Mouse (Mus musculus): ENCODE results near the gene Serpinh1.

Serpinh1 gene

DNA sequence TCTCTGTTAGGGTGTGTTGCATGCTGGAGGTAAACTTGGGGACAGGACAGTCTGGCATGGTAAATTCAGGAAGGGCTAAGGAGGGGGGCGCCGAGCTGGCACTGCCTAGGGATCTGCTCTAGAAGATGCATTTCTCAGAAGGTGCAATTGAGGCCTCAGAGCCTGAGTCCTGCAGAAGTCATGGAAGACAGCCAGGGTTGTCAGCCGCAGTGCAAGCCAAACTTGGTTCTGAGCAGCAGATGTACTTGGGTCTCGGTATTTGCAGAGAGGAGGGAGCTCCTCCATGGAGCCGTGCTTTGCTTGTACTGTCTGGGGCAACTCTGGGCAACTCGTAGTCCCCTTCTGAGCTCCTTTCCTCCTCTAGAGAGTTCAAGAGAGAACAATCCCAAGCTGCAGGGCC, 26.9 kb downstream of the Serpinh1 start:
- WGBS = 47% methylated on average over 6 of the region's 6 CpGs

DNA sequence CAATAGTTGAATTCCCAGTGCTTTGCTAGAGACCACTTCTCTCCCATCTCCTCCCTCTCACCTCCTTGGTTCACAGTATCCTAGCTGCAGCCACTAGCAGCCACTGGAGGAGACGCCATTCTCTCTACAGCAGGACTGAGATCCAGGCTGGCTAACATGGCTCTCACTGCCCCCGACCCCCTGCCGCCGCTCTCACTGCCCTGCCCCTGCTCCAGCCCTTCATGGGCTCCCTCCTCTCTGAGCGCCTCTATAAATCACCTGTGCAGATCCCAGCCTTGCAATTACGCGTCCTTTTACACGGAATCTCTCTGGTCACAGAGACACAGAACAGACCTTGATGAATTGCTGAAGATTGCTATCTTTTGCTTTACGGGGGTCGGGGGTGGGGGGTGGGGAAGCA, 28.2 kb downstream of the Serpinh1 start:
- WGBS = 60% methylated on average over 10 of the region's 10 CpGs

DNA sequence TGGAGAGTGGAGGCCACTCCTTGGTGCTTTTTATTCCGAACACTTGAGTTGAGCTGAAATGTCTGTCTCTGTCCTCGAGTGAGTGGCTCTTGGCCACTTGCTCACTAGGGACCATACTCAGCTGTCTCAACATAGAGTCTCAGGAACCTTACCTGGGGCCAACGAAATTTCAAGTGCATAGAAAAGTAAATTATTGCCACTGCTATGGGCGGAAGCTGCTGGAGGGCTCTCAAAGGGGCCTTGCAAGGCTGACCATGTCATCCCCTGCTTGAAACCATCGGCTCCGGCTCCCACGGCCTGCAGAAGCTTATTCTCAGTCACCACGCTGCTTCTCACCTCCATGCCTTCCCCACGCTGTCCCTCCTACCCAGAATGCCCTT, 29.7 kb downstream of the Serpinh1 start:
- WGBS = 79% methylated on average over 9 of the region's 9 CpGs

GRCm38 (mm10) chr7:99322691-99323320, 30.2 kb downstream of the Serpinh1 start:
- WGBS = 86% methylated on average over 6 of the region's 6 CpGs

- 64% methylated on average over 14 of the region's 14 CpGs for WGBS
Measured at GRCm38 (mm10) chr7:99320524-99320923, 32.5 kb downstream of the Serpinh1 start.

DNA sequence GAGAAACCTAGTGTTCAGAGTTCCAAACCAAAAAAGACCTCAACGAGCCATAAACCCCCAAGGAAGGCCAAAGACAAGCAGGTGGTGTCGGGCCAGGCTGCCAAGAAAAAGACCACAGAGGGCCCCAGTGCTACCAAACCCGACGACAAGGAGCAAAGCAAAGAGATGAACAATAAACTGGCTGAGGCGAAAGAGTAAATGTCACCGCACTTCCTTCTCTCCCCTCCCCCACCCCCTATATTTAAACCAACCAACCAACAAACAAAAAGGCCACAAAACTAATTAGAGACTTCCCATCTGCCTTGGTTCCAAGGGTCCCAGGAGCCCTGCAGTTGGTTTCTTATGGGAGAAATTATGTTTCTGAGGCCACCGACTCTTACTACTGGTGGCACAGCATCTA, 35.6 kb downstream of the Serpinh1 start:
- WGBS = 77% methylated on average over 7 of the region's 7 CpGs

DNA sequence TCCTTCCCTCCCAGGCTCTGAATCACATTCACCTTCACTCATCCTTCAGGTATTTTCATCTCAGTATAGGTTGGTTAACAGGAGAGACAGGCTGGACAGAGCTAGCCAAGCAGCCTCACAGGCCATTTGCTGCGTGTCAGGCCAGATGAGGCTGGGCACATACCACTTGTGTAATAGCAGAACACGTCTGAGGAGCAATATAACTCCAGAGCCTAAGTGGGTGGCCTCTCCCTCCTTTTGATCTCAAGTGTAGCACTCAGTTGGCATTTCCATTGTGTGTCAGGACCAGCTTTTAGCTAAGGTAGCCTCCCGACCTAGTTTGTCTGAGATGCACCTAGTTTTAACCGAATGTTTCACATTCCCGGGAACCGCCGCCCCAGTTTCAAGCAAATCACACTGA, 36.8 kb downstream of the Serpinh1 start:
- WGBS = 84% methylated on average over 7 of the region's 7 CpGs

- WGBS = 82% methylated on average over 4 of the region's 4 CpGs
Measured at GRCm38 (mm10) chr7:99314565-99314964, 38.5 kb downstream of the Serpinh1 start.

DNA sequence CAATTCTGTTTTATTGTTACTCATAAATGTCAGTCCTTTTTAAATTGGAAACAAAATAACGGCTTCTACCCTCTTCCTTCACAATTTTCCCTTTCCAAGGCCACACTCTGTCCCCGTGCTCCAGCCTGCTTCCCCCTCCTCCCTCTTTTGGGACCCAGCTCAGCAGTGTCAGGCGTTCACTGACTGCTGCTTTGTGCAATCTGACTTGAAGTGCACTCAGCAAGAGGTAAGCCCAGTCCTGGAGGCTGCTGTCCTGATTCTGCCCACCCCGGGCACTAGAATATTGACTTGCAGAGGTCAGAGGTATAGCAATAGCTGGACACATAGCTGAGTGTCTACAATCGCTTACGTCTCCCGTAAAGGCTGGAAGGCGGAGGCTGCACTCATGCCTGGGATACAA, 39.8 kb downstream of the Serpinh1 start:
- 76% methylated on average over 8 of the region's 8 CpGs for WGBS

DNA sequence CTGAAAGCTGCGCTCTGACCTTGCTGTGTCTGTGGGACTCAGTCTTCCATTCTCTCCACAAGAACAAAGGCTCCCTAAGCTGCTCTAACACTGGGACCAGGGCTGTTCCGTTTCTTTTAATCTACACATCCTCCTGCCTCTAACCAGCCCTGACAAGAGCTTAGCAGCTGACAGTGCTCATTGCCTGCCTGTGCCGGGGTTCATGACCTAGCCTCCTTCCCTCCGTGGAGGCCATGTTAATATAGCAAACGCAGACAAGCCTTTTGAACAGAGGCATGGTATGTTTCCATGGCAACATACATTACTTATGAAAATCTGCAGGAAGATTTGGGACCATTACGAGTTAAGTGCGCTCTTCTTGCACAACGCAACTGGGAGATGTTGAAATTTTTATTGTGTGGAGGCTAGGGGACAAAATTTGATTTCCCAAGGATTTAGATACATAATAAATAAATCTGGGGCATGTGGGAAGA, 40.3 kb downstream of the Serpinh1 start:
- 48% methylated on average over 8 of the region's 8 CpGs for WGBS

- 52% methylated on average over 4 of the region's 4 CpGs for WGBS
Measured at GRCm38 (mm10) chr7:99312058-99312457, 41.0 kb downstream of the Serpinh1 start.

GRCm38 (mm10) chr7:99311433-99311832, 41.6 kb downstream of the Serpinh1 start:
- WGBS = 55% methylated on average over 7 of the region's 7 CpGs

GRCm38 (mm10) chr7:99306640-99307039, 46.4 kb downstream of the Serpinh1 start:
- WGBS = 51% methylated on average over 3 of the region's 3 CpGs

DNA sequence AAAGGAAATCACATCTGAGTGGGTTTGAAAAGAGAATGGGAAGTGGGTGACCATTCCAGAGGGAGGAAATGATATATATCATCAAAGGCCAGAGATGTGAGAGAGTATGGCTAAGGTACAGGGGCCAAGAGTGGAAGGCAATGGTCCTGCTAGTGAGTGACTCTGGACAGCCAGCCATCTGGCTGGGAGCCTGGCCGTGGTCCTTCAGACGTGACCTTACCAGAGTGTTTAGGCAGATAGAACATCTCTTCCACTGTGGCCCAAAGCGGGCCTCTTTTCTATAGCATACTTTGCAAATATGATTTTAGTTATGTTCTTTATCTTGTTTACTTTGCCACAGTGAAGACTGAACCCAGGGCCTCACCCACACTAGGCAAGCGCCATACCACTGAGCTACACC, 47.4 kb downstream of the Serpinh1 start:
- 89% methylated on average over 4 of the region's 4 CpGs for WGBS

DNA sequence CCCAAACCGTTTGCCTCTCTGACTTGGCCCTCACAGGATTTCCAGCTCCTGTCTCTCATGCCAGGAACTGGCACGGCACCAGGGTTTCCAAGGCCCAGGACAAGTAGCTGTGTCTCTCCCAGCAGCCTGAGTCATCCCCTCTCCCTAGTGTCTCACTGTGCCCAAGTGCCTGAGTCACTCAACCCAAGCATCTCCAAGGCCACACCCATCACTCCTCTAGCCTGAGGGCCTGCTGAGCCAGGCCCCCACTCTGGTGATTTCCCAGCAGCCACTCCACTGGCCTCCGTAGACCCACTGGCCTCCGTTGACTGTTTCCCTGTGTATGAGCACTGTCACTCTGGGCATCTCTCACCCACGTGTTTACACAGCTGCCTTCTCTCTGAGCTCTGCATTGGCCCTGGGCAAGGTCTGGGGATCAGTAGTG, 48.1 kb downstream of the Serpinh1 start:
- WGBS = 40% methylated on average over 5 of the region's 5 CpGs

DNA sequence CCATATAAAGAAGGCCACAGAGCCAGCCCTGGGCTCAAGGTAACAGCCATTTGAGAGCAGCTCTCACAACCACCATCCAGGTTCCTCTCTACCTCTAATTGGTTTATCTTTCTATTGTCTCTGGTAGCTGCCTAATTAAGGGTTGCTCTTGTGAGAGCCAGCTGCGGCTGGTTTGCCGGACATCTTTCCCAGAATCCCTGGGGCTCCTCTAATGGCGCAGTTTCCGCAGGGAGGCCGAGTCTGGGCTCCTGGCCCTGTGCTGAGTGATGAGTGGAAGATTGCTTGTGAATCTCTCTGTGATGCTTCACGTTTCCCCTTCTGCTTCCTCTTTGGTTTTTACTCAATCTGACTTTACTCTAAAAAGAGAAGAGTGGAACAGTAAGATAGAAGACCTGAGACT, 49.0 kb downstream of the Serpinh1 start:
- WGBS = 50% methylated on average over 6 of the region's 6 CpGs

GRCm38 (mm10) chr7:99300650-99301175, 52.3 kb downstream of the Serpinh1 start:
- WGBS = 77% methylated on average over 3 of the region's 3 CpGs

Measured in cerebral cortex, adult 2 months (tissue).